Mouse (Mus musculus): Measurements from ENCODE around the gene Podn. TPM values are rescaled to one million over a fixed set of nuclear protein-coding genes. Genes with fewer than 3 reads are reported as not detected.

Podn gene
- total and polyA plus RNA-seq, 3 experiments = 0.04 TPM; not detected in 2

DNA sequence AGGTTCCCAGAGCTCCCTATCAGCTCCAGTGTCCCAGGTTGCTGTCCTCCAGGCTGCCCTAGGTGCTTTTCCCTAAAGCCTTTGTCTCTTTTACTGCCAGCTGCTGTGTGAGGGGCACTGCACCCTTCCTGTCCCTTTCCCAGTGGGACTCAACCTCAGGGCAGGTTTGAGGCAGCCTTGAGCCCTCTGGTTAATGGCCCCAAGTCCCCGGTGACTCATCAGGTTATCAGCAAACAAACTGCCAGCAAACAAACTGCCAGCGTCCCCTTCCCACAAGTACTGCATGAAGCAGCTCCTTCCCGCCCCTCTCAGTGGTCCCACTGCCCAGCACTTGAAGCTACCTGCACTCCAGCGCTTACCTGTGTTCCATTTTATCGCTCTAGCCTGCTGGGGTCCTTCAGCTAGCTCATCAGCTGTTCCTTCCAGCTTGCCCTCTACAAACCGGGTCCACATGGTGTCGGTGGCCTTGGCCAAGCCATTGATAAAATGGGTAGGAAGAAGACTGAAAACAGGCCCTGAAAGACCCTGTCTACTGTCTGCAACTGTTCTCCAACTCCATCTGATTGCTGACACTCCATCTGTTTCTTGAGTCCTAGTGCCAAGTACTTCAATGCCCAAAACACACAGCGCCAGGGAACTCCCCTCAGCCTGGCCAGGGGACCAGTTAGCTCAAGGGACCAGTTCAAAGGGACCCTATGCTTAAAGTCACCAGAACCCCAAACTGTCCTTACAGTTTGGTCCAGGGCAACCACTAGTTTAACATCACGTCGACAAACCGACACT is 109.7 kb downstream of the Podn start (continued):
- TF ChIP-seq ELF1 (IDR thresholded peaks at IDR 0.05; ENCODE audit: low read depth, low read length) (no peak), NRF1 (IDR thresholded peaks at IDR 0.05; ENCODE audit: insufficient read depth, low read depth, low read length, poor library complexity, severe bottlenecking) (no peak), ZMIZ1 (IDR thresholded peaks at IDR 0.05; ENCODE audit: low read depth, low read length) (no peak), USF1 (IDR thresholded peaks at IDR 0.05; ENCODE audit: low read depth, low read length) (no peak)

DNA sequence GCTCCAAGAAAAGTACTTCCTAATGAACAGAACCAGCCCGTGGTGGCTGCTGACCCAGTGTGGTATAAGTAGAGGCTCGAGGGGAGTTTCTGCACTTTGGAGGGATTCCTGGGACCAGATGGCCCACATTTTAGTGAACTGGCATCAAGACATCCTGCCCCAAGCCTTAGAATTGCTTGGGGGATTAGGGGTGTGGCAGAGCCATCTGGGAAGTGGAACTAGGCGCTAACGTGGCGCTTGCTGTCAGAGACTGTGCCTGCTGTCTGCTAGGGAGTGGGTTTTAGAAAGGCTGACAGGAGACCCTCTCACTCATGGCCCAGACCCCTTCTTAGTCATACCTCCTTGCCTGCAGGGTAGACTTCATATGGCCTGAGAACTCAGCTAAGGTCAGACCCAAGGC is 110.4 kb downstream of the Podn start:
- peaks cover 1 to 4% of the 10 kb centered on the region in 2 experiments; a peak in 3 of 4 replicates for H3K27me3 ChIP-seq (ENCODE audit: control insufficient read depth in 1 of 2, insufficient read depth in 2 of 2, low read length in 2 of 2)
- H3K4me3 ChIP-seq (ENCODE audit: control insufficient read depth in 1 of 2, insufficient read depth in 1 of 2, low read depth in 2 of 2, low read length in 2 of 2) = no peak overlapping the region
- peaks cover 0 to 45% of the 10 kb centered on the region in 2 experiments; a peak in 2 of 4 replicates for H3K4me1 ChIP-seq (ENCODE audit: control insufficient read depth in 1 of 2, insufficient read depth in 2 of 2, low read length in 2 of 2)
- no peak overlapping the region for H3K9ac ChIP-seq (ENCODE audit: control insufficient read depth, low read depth, low read length, poor library complexity, severe bottlenecking)
- TF ChIP-seq MXI1 (IDR thresholded peaks at IDR 0.05; ENCODE audit: low read depth, low read length) = no peak
- no peak for TF ChIP-seq ZKSCAN1 (IDR thresholded peaks at IDR 0.05; ENCODE audit: low read depth, low read length)
- no peak for TF ChIP-seq E2F4 (IDR thresholded peaks at IDR 0.05; ENCODE audit: borderline replicate concordance, low read depth, low read length)
- no peak for TF ChIP-seq MYB (IDR thresholded peaks at IDR 0.05; ENCODE audit: low read depth, low read length)
- no peak for TF ChIP-seq SMC3 (IDR thresholded peaks at IDR 0.05; ENCODE audit: low read depth, low read length)
- no peak for TF ChIP-seq CTCF (IDR thresholded peaks at IDR 0.05 in 2 of 3, conservative IDR thresholded peaks at IDR 0.05 in 1 of 3; ENCODE audit: control insufficient read depth in 1 of 3, insufficient read depth in 1 of 3, low read depth in 2 of 3, low read length in 3 of 3, poor library complexity in 1 of 3, severe bottlenecking in 1 of 3)
- no peak for TF ChIP-seq MAX (IDR thresholded peaks at IDR 0.05; ENCODE audit: low read length)
- TF ChIP-seq NRF1 (IDR thresholded peaks at IDR 0.05; ENCODE audit: insufficient read depth, low read depth, low read length, poor library complexity, severe bottlenecking) = no peak
- TF ChIP-seq MYC (IDR thresholded peaks at IDR 0.05; ENCODE audit: low read depth, low read length) = no peak
- TF ChIP-seq GATA1 (IDR thresholded peaks at IDR 0.05; ENCODE audit: low read depth, low read length) = no peak
- DNase-seq (ENCODE audit: low read depth, low spot score) = no peak
- H3K36me3 ChIP-seq (ENCODE audit: control insufficient read depth in 1 of 2, insufficient read depth in 2 of 2, low read length in 2 of 2) = peaks cover 0 to 18% of the 10 kb centered on the region in 2 experiments; a peak in 2 of 4 replicates
- no peaks in the 10 kb centered on the region for H3K9me3 ChIP-seq (replicated peaks; ENCODE audit: insufficient read depth, low read length)
- H3K79me2 ChIP-seq (ENCODE audit: control insufficient read depth, insufficient read depth, low read length, poor library complexity) = no peaks in the 10 kb centered on the region
- H3K27ac ChIP-seq (ENCODE audit: control insufficient read depth, low read depth, low read length) = no peak overlapping the region

- TF ChIP-seq TCF12 (IDR thresholded peaks at IDR 0.05; ENCODE audit: low read depth, low read length) (no peak), CTCF (IDR thresholded peaks at IDR 0.05 in 2 of 3, conservative IDR thresholded peaks at IDR 0.05 in 1 of 3; ENCODE audit: control insufficient read depth in 1 of 3, insufficient read depth in 1 of 3, low read depth in 2 of 3, low read length in 3 of 3, poor library complexity in 1 of 3, severe bottlenecking in 1 of 3) (no peak), NELFE (IDR thresholded peaks at IDR 0.05; ENCODE audit: low read depth, low read length) (no peak)
- no peak overlapping the region for H3K4me3 ChIP-seq (ENCODE audit: control insufficient read depth in 1 of 2, insufficient read depth in 1 of 2, low read depth in 2 of 2, low read length in 2 of 2)
- no peak overlapping the region for H3K9ac ChIP-seq (ENCODE audit: control insufficient read depth, low read depth, low read length, poor library complexity, severe bottlenecking)
- no peak overlapping the region for H3K27ac ChIP-seq (ENCODE audit: control insufficient read depth, low read depth, low read length)
- DNase-seq (ENCODE audit: low read depth, low spot score) = no peak
- H3K79me2 ChIP-seq (ENCODE audit: control insufficient read depth, insufficient read depth, low read length, poor library complexity) = no peaks in the 10 kb centered on the region
- peaks cover 0 to 18% of the 10 kb centered on the region in 2 experiments; a peak in 2 of 4 replicates for H3K36me3 ChIP-seq (ENCODE audit: control insufficient read depth in 1 of 2, insufficient read depth in 2 of 2, low read length in 2 of 2)
- no peaks in the 10 kb centered on the region for H3K9me3 ChIP-seq (replicated peaks; ENCODE audit: insufficient read depth, low read length)
- H3K4me1 ChIP-seq (ENCODE audit: control insufficient read depth in 1 of 2, insufficient read depth in 2 of 2, low read length in 2 of 2) = peaks cover 0 to 45% of the 10 kb centered on the region in 2 experiments; a peak in 2 of 4 replicates
- no peaks in the 10 kb centered on the region for H3K27me3 ChIP-seq (ENCODE audit: control insufficient read depth in 1 of 2, insufficient read depth in 2 of 2, low read length in 2 of 2)
These were observed 111.8 kb downstream of the Podn start for GRCm38 (mm10) chr4:107984282-107984981.

Measured in MEL (cell line).